Mouse (Mus musculus) hindbrain, embryonic 16.5 days (tissue): ENCODE data around the gene Bicra. TPM values are rescaled to one million over a fixed set of nuclear protein-coding genes. Genes with fewer than 3 reads are reported as not detected.

ENCODE experiments used
- ATAC-seq: fragments of 200-750 bp; cut with Nextera tagmentation; 2 replicates; pipeline ENCODE4 v1.8.0; 2017; ENCODE audit warnings: moderate TSS enrichment, moderate library complexity
- H3K27ac ChIP-seq: fragments of 300-500 bp; sonication (generic); 2 replicates; pipeline ENCODE4 v1.5.1; 2014; ENCODE audit warnings: low read depth, mild to moderate bottlenecking, control low read depth, low read length, moderate library complexity
- H3K27me3 ChIP-seq: fragments of 300-500 bp; sonication (generic); replicated peaks from 2 replicates; pipeline ENCODE4 v1.6.1; 2014; ENCODE audit warnings: low read length; ENCODE audit not compliant: control insufficient read depth, insufficient read depth
- H3K36me3 ChIP-seq: fragments of 300-500 bp; sonication (generic); 2 replicates; pipeline ENCODE4 v1.6.1; 2014; ENCODE audit warnings: mild to moderate bottlenecking, low read length, moderate library complexity, mixed read lengths; ENCODE audit not compliant: control insufficient read depth, insufficient read depth
- H3K4me1 ChIP-seq: fragments of 300-500 bp; sonication (generic); 2 replicates; pipeline ENCODE4 v1.6.1; 2014; ENCODE audit warnings: low read depth, low read length; ENCODE audit not compliant: control insufficient read depth, insufficient read depth
- H3K4me2 ChIP-seq: fragments of 300-500 bp; sonication (generic); 2 replicates; pipeline ENCODE4 v1.6.1; 2014; ENCODE audit warnings: mild to moderate bottlenecking, low read length, control low read depth, moderate library complexity
- H3K4me3 ChIP-seq: fragments of 300-500 bp; sonication (generic); 2 replicates; pipeline ENCODE4 v1.5.1; 2014; ENCODE audit warnings: mild to moderate bottlenecking, low read length, control low read depth, moderate library complexity
- H3K9ac ChIP-seq: fragments of 300-500 bp; sonication (generic); 2 replicates; pipeline ENCODE4 v1.6.1; 2014; ENCODE audit warnings: low read depth, mild to moderate bottlenecking, control low read depth, low read length, moderate library complexity
- H3K9me3 ChIP-seq: fragments of 300-500 bp; sonication (generic); 2 replicates; pipeline ENCODE4 v1.6.1; 2014; ENCODE audit warnings: mild to moderate bottlenecking, low read length, moderate library complexity; ENCODE audit not compliant: control insufficient read depth
- WGBS: fragments of 180-500 bp; shearing (Covaris S2); extraction: QIAGEN DNeasy Blood & Tissue Kit; methylation state at CpG from one replicate; pipeline ENCODE4 v1.1.7; 2014; 5-methylcytosine and 5-hydroxymethylcytosine counted together
- polyA plus RNA-seq: library from polyadenylated mRNA; unstranded; fragments of >200 nt; fragmentation: Nextera tagmentation; extraction: Ambion mirVana; gene quantifications from 2 replicates; pipeline ENCODE4 v1.2.1, GENCODE M21; 2015

The Bicra gene
- polyA plus RNA-seq, result 5.0 and 6.9 TPM in 2 replicates

DNA sequence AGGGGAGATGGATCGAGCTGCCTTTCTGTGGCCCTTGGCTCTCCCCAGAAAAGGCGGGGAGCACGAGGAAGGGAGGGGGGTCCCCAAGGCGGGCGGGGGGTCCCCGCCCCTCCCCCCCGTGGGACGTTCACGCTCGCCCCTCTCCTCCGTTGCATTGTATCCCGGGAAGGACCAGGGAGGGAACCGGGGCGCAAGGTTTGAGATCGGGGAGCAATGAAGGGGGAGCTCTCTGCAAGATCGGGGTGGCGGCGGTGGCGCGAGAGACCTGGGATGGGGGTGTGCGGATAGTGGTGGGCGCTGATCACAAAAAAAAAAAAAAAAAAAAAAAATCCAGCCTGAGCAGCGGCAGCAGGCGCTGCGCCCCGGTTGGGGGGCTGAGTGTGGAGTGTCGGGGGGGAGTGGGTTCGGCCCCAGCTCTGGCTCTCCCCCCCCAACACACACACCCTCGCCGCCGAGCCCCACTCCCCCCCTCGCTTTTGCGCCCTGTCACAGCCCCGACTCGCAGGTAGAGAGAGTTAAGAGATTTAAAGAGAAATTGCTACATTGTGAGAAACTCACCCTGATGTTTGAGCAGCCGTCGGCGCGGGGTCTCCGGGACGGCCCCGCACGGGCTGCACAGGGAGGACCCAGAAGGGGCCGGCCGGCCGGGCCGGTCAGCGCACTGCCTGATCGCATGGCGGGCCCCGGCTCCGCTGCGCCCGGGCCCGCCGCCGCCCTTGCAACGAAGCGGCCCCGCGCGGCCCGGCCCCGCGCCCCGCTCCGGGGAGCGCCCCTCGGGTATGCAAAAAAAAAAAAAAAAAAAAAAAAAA lies at the start of gene Bicra:
TSS of gene Bicra (minus strand) at position 584 of the 809 bp plus-strand sequence.
- Histone ChIP-seq H3K27ac (peak within 1 kb of the TSS; percentile 98), H3K9ac (peak within 1 kb of the TSS; percentile 98), H3K36me3 (no peaks in the 10 kb centered on the region), H3K27me3 (no peaks in the 10 kb centered on the region), H3K9me3 (no peaks in the 10 kb centered on the region), H3K4me1 (peaks cover 47% of the 10 kb centered on the region), H3K4me2 (peak within 1 kb of the TSS; percentile 87), H3K4me3 (peak within 1 kb of the TSS; percentile 86)
- peak; percentile 77 for ATAC-seq
- WGBS, result under 1% methylated on average over 60 of the region's 69 CpGs

DNA sequence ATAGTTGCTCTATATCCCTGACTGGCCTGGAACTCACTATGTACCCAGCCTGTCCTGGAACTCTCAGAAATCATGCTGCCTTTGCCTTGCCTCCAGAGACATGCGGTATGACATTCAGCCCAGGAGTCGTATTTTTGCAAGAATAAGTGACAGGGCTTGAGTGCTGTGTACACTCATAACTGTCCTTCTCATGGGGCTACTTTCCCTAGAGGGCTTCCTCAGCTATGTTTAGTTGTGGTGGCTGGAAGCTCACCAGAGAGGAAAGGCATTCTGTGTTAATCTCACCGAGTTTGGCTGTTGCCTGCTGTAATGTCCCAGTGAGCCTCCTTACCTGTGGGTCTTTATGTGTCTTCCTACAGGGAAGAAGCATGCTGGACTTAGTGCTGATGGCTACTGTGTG lies 46.9 kb upstream of the Bicra start:
- Histone ChIP-seq H3K36me3 (no peaks in the 10 kb centered on the region), H3K4me1 (peaks cover 10% of the 10 kb centered on the region), H3K27me3 (peaks cover 2% of the 10 kb centered on the region; the same call in 1 of the 2 replicates), H3K4me2 (no peak overlapping the region), H3K27ac (no peak overlapping the region), H3K9me3 (no peaks in the 10 kb centered on the region), H3K9ac (no peak overlapping the region), H3K4me3 (no peak overlapping the region)
- whole genome bisulfite sequencing, result 75% methylated on average over 3 of the region's 3 CpGs
- no peak for ATAC-seq

DNA sequence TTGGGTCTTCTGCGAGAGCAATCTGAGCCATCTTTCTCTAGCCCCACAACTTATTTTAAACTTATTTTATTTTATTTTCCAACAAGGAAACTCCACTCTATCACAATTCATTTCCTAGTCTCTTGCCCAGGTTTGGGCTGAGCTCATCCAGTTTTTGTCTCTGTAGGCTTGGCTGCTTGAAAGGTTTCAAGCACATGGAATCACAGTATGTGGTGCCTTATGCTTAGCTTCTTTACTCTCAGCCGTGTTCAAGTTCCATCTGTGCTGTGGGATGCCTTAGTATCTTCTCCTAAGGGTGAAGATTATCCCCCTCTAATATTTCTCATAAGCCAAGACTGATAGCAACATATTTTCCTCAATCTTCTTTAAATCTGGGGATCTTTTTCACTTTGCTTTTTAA lies 39.9 kb upstream of the Bicra start:
- ATAC-seq, result no peak
- Histone ChIP-seq H3K27me3 (peaks cover 3% of the 10 kb centered on the region; the same call in 1 of the 2 replicates), H3K4me3 (no peak overlapping the region), H3K9me3 (no peaks in the 10 kb centered on the region), H3K36me3 (no peaks in the 10 kb centered on the region), H3K4me1 (no peaks in the 10 kb centered on the region), H3K9ac (no peak overlapping the region), H3K27ac (no peak overlapping the region), H3K4me2 (no peak overlapping the region)
- 70% methylated on average over 2 of the region's 2 CpGs for WGBS

DNA sequence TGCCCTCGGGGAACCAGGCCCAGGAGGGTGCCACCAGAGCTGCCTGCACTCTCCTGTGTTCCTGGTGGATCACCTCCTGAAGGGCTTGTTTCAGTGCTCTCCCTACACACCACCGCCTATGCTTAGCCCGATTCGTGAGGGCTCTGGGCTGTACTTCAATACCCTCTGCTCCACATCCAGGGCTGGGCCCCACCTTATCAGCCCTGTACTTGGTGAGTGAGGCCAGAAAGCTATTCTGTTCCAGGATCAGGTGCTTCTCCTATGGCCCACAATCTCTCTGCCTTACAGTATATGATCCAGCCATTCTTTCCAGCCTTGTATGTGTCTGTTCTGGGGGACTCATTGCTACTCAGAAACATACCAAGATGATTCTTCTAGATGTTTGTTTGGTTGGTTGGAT lies 35.6 kb upstream of the Bicra start:
- no peak for ATAC-seq
- H3K4me3 ChIP-seq, result no peak overlapping the region
- H3K9ac ChIP-seq, result no peak overlapping the region
- no peaks in the 10 kb centered on the region for H3K4me1 ChIP-seq
- H3K4me2 ChIP-seq, result no peak overlapping the region
- peaks cover 3% of the 10 kb centered on the region; the same call in 1 of the 2 replicates for H3K27me3 ChIP-seq
- 59% methylated on average over 4 of the region's 4 CpGs for WGBS
- H3K27ac ChIP-seq, result no peak overlapping the region
- H3K36me3 ChIP-seq, result no peaks in the 10 kb centered on the region
- no peaks in the 10 kb centered on the region for H3K9me3 ChIP-seq

DNA sequence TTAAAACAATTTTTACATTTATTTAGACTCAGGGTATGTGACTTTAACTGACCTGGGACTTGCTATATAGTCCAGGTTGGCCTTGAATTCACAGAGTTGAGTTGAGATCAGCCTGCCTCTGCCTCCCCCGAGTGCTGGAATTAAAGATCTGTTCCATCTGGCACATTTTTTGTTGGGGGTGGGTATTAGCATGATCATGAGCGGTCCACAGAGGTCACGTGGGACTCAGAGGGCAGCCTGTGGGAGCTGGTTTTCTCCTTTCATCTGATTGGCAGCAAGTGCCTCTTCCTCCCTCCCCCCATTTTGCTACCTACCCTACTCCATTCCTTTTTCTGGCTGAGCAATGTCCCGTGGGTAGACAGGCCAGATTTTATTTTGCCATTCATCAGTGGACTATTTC lies 32.9 kb upstream of the Bicra start:
- Histone ChIP-seq H3K9ac (no peak overlapping the region), H3K36me3 (no peaks in the 10 kb centered on the region), H3K27ac (no peak overlapping the region), H3K4me2 (no peak overlapping the region), H3K27me3 (peaks cover 3% of the 10 kb centered on the region; the same call in 1 of the 2 replicates), H3K4me1 (no peaks in the 10 kb centered on the region), H3K9me3 (no peaks in the 10 kb centered on the region), H3K4me3 (no peak overlapping the region)
- WGBS, result 73% methylated on average over 4 of the region's 4 CpGs
- no peak for ATAC-seq

DNA sequence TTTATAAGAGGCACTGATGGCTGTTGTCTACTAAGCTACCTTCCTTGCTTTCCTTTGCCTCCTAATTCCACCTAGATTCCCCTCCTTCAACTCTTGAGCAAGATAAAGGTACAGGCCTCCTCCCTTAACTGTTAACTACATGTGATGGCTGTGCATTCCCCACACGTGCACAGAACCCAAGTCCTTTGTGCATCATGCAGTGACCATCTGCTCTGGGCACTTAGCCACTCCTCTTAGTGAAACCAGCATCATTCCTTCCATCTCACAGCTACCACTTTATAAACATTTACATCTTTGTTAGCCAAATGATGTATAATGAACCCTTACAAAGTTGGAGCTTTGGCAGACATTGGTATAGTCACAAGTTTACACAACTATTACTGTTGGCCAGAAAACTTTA lies 32.2 kb upstream of the Bicra start:
- Histone ChIP-seq H3K27me3 (no peaks in the 10 kb centered on the region), H3K4me3 (no peak overlapping the region), H3K9ac (no peak overlapping the region), H3K4me1 (no peaks in the 10 kb centered on the region), H3K36me3 (no peaks in the 10 kb centered on the region), H3K4me2 (no peak overlapping the region), H3K9me3 (no peaks in the 10 kb centered on the region), H3K27ac (no peak overlapping the region)
- WGBS, result 70% methylated on average over 1 of the region's 1 CpGs
- ATAC-seq, result no peak

DNA sequence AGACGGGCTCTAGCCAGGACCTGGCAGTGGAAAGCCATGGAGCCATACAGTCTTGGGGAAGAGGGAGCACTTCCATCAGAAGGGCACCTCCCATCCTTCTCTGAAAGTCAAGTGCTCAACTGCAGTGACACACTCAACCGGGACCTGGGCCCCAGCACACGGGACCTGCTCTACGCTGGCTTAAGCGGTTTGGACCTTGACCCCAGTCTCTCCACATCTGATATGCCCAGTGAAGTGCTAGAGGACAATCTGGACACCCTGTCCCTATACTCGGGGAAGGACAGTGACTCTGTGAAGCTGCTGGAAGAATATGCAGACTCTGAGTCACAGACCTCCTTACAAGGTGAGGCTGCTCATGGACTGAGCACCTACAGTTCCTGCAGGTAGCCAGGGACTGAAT lies 24.2 kb upstream of the Bicra start:
- Histone ChIP-seq H3K9me3 (no peaks in the 10 kb centered on the region), H3K27me3 (no peaks in the 10 kb centered on the region), H3K9ac (no peak overlapping the region), H3K27ac (no peak overlapping the region), H3K36me3 (no peaks in the 10 kb centered on the region), H3K4me2 (no peak overlapping the region), H3K4me1 (no peaks in the 10 kb centered on the region), H3K4me3 (no peak overlapping the region)
- 89% methylated on average over 6 of the region's 6 CpGs for WGBS
- no peak for ATAC-seq

DNA sequence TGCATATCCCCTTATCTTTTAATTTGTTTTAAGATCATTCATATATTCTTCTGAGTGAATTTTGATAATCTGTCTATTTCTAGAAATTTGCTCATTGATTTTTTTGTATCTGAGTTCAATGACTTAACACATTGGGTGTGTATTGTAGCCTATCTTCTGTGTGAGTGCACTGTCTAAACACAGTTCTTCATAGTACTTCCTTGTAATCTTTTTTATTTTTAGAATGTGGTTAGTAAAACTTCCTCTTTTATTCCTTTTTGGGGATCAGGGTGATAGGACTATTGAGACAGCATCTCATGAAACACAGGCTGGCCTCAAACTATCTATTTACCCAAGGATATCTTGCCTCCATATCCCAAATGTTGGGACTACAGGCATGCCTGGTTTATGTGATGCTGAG lies 23.1 kb upstream of the Bicra start:
- Histone ChIP-seq H3K36me3 (no peaks in the 10 kb centered on the region), H3K27ac (no peak overlapping the region), H3K9me3 (no peaks in the 10 kb centered on the region), H3K4me2 (no peak overlapping the region), H3K4me3 (no peak overlapping the region), H3K27me3 (no peaks in the 10 kb centered on the region; the same call in 1 of the 2 replicates), H3K9ac (no peak overlapping the region), H3K4me1 (no peaks in the 10 kb centered on the region)
- ATAC-seq, result no peak

DNA sequence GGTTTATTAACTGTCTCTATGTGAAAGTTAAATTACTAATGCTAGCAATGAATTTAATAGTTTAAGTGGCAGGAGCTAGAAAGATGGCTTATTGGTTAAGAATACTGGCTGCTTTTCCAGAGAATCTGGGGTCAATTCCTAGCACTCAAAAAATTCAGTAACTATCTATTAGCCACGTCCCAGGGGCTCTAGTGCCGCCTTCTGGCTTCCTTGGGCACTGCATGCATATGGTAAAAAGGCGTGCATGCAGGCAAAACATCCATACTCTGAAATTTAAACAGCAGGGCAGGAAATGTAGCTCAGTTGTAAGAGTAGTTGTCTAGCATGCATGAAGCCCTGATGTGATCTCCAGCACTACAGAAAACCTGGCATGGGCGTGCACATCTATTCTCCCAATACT lies 15.8 kb upstream of the Bicra start:
- 39% methylated on average over 4 of the region's 4 CpGs for WGBS
- H3K4me3 ChIP-seq, result no peak overlapping the region
- no peak for ATAC-seq

More for the DNA sequence above, 15.8 kb upstream of the Bicra start:
- no peak overlapping the region for H3K4me2 ChIP-seq
- H3K4me1 ChIP-seq, result no peaks in the 10 kb centered on the region
- no peak overlapping the region for H3K9ac ChIP-seq
- H3K36me3 ChIP-seq, result no peaks in the 10 kb centered on the region
- peaks cover 10% of the 10 kb centered on the region for H3K9me3 ChIP-seq
- no peak overlapping the region for H3K27ac ChIP-seq
- H3K27me3 ChIP-seq, result peaks cover 7% of the 10 kb centered on the region
